Mouse (Mus musculus): ENCODE measurements at regions not wholly inside any gene's neighbourhood (a gene's known extent, or its start where the extent isn't known, plus 50 kb on each side); places are given as distances from the start of the nearest gene placed in this dataset.

DNA sequence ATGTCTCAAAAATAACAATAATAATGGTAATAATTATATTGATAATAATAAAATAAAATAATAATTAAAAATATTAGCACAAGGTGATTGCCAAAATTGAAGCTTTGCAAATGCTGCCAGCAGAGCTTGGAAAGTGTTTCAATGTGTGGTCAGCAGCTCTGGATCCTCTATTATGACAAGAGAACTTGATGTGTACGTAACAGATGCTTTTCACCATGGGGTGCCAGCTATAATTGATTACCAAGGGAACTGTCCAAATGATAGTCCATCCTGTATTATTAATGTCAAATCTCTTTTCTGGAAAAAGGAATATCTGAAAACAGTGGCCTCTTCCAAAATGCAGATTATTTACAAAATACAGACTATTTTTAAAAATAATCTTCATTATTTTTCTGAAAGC is 419.2 kb downstream of the Plk2 start:
- TF ChIP-seq CTCF (IDR thresholded peaks at IDR 0.05; ENCODE audit: low read depth, low read length): no peak
- TF ChIP-seq POLR2A (IDR thresholded peaks at IDR 0.05; ENCODE audit: borderline replicate concordance, low read depth, low read length): no peak
